Mouse (Mus musculus): ENCODE measurements around the gene Senp7.
"Not testable (repeated sequence)": the region's sequence is repeated elsewhere in the genome, so short reads cannot be mapped to it uniquely, and the experiment has no call there.

The Senp7 gene

GRCm38 (mm10) chr16:56068523-56069070, 20.5 kb downstream of the Senp7 start:
- DNase-seq = no peak

- no peak for DNase-seq
These were observed 23.4 kb downstream of the Senp7 start for GRCm38 (mm10) chr16:56071317-56072232.

- no peak for DNase-seq
These were observed 24.4 kb downstream of the Senp7 start for GRCm38 (mm10) chr16:56072533-56072932.

- not testable (repeated sequence) for DNase-seq
These were observed 25.0 kb downstream of the Senp7 start for GRCm38 (mm10) chr16:56073150-56073549.

GRCm38 (mm10) chr16:56074122-56074521, 26.0 kb downstream of the Senp7 start:
- DNase-seq = no peak

GRCm38 (mm10) chr16:56074565-56074964, 26.4 kb downstream of the Senp7 start:
- DNase-seq = no peak

GRCm38 (mm10) chr16:56075222-56076111, 27.3 kb downstream of the Senp7 start:
- DNase-seq = peak; percentile 80

GRCm38 (mm10) chr16:56076121-56076869, 28.2 kb downstream of the Senp7 start:
- no peak for DNase-seq

GRCm38 (mm10) chr16:56079419-56079818, 31.3 kb downstream of the Senp7 start:
- DNase-seq = no peak

GRCm38 (mm10) chr16:56081691-56082090, 33.6 kb downstream of the Senp7 start:
- DNase-seq = no peak

GRCm38 (mm10) chr16:56086336-56086735, 38.2 kb downstream of the Senp7 start:
- DNase-seq = no peak

- DNase-seq = no peak
These were observed 42.2 kb downstream of the Senp7 start for GRCm38 (mm10) chr16:56090385-56090784.

GRCm38 (mm10) chr16:56096401-56097018, 48.4 kb downstream of the Senp7 start:
- not testable (repeated sequence) for DNase-seq

GRCm38 (mm10) chr16:56115706-56116105, 67.6 kb downstream of the Senp7 start:
- no peak for DNase-seq

- no peak for DNase-seq
These were observed 68.0 kb downstream of the Senp7 start for GRCm38 (mm10) chr16:56116155-56116554.

GRCm38 (mm10) chr16:56117327-56118180, 69.4 kb downstream of the Senp7 start:
- no peak for DNase-seq

- no peak for DNase-seq
These were observed 74.4 kb downstream of the Senp7 start for GRCm38 (mm10) chr16:56122517-56122916.

- no peak for DNase-seq
These were observed 75.9 kb downstream of the Senp7 start for GRCm38 (mm10) chr16:56124045-56124444.

- DNase-seq = no peak
These were observed 83.5 kb downstream of the Senp7 start for GRCm38 (mm10) chr16:56131666-56132065.

GRCm38 (mm10) chr16:56134149-56134548, 86.0 kb downstream of the Senp7 start:
- no peak for DNase-seq

- DNase-seq = not testable (repeated sequence)
These were observed 89.5 kb downstream of the Senp7 start for GRCm38 (mm10) chr16:56137672-56138071.
